Mouse (Mus musculus) effector memory CD4-positive, alpha-beta T cell, adult 7 months (primary cell): ENCODE measurements around the gene Peg10. TPM values are rescaled to one million over a fixed set of nuclear protein-coding genes. Genes with fewer than 3 reads are reported as not detected.

Source experiments
- polyA plus RNA-seq: library from polyadenylated mRNA; unstranded; fragments of 100-300 nt; shearing (Covaris generic); gene quantifications from one replicate; pipeline ENCODE4 v1.2.1, GENCODE M21; 2017

The Peg10 gene
- not detected for polyA plus RNA-seq

GRCm38 (mm10) chr6:4746696-4747439, at the start of gene Peg10, which contains the start of gene Sgce:
Peg10 (plus strand) TSS chr6:4747306.
Sgce (minus strand) TSS chr6:4747207.

Other genes starting within 250 kb of the Peg10 start
- gene Col1a2, start 242.5 kb upstream of the Peg10 start, polyA plus RNA-seq: 0.13 TPM
- gene Casd1, start 146.5 kb upstream of the Peg10 start, polyA plus RNA-seq: 20.2 TPM
- gene Sgce, start 99 bp upstream of the Peg10 start, polyA plus RNA-seq: 0.51 TPM
- gene Ppp1r9a, start 155.6 kb downstream of the Peg10 start, polyA plus RNA-seq: 0.20 TPM